Mouse (Mus musculus) liver, embryonic 13.5 days (tissue): Measurements from ENCODE around the gene Inka2. TPM values are rescaled to one million over a fixed set of nuclear protein-coding genes. Genes with fewer than 3 reads are reported as not detected.

Source experiments
- ATAC-seq: fragments of 200-750 bp; cut with Nextera tagmentation; 2 replicates; pipeline ENCODE4 v1.8.0; 2017; ENCODE audit warnings: low read depth, mild to moderate bottlenecking, moderate number of reproducible peaks, moderate library complexity
- DNase-seq: peaks from one replicate; pipeline ENCODE4 v3.0.0; 2022
- H3K27ac ChIP-seq: fragments of 300-500 bp; sonication (generic); 2 replicates; pipeline ENCODE4 v1.5.1; 2015; ENCODE audit warnings: moderate library complexity, mild to moderate bottlenecking, inconsistent platforms
- H3K27me3 ChIP-seq: fragments of 300-500 bp; sonication (generic); 2 replicates; pipeline ENCODE4 v1.6.1; 2015; ENCODE audit warnings: mild to moderate bottlenecking, inconsistent platforms
- H3K36me3 ChIP-seq: fragments of 300-500 bp; sonication (generic); 2 replicates; pipeline ENCODE4 v1.6.1; 2015; ENCODE audit warnings: mild to moderate bottlenecking, inconsistent platforms
- H3K4me1 ChIP-seq: fragments of 300-500 bp; sonication (generic); replicated peaks from 2 replicates; pipeline ENCODE4 v1.6.1; 2015; ENCODE audit warnings: inconsistent platforms
- H3K4me2 ChIP-seq: fragments of 300-500 bp; sonication (generic); 2 replicates; pipeline ENCODE4 v1.6.1; 2015; ENCODE audit warnings: inconsistent platforms, mild to moderate bottlenecking, moderate library complexity
- H3K4me3 ChIP-seq: fragments of 300-500 bp; sonication (generic); replicated peaks from 2 replicates; pipeline ENCODE4 v1.5.1; 2015; ENCODE audit warnings: mild to moderate bottlenecking, inconsistent platforms
- H3K9ac ChIP-seq: fragments of 300-500 bp; sonication (generic); 2 replicates; pipeline ENCODE4 v1.6.1; 2015; ENCODE audit warnings: mild to moderate bottlenecking, inconsistent platforms
- H3K9me3 ChIP-seq: fragments of 300-500 bp; sonication (generic); replicated peaks from 2 replicates; pipeline ENCODE4 v1.6.1; 2016; ENCODE audit warnings: inconsistent platforms
- WGBS: fragments of 180-500 bp; shearing (Covaris S2); methylation state at CpG from one replicate; pipeline ENCODE4 v1.1.7; 2015; ENCODE audit not compliant: insufficient replicate concordance; 5-methylcytosine and 5-hydroxymethylcytosine counted together
- polyA plus RNA-seq: library from polyadenylated mRNA; unstranded; fragments of >200 nt; fragmentation: Nextera tagmentation; extraction: Ambion mirVana; gene quantifications from 2 replicates; pipeline ENCODE4 v1.2.1, GENCODE M21; 2015

Gene Inka2
- polyA plus RNA-seq, 1 experiment from 2014 or later: 0.31 TPM

DNA sequence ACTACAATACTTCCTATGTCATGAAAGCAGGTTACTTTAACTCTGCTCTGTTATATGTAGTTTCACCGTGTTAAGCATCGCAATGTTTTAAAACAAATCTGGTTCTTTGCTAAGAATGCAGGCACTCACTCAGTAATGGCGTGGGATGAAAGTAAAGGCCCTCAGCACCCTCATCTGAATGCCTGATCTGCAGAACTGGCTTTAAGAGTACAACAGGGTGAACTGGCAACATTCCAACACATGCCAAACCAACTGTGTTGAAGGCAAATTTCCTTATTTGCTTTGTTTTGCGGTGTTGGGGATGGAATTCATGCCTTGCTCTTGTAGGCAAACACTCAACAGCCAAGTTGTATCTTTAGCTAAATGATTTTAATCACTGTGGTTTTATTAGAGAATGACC is 29.1 kb downstream of the Inka2 start:
- Histone ChIP-seq H3K27ac (no peak overlapping the region), H3K9me3 (no peaks in the 10 kb centered on the region), H3K4me3 (no peak overlapping the region), H3K27me3 (no peaks in the 10 kb centered on the region), H3K4me2 (no peak overlapping the region), H3K36me3 (peaks cover 73% of the 10 kb centered on the region), H3K9ac (no peak overlapping the region), H3K4me1 (no peaks in the 10 kb centered on the region)
- 90% methylated on average over 4 of the region's 4 CpGs for WGBS
- ATAC-seq (no peak), DNase-seq (no peak)

DNA sequence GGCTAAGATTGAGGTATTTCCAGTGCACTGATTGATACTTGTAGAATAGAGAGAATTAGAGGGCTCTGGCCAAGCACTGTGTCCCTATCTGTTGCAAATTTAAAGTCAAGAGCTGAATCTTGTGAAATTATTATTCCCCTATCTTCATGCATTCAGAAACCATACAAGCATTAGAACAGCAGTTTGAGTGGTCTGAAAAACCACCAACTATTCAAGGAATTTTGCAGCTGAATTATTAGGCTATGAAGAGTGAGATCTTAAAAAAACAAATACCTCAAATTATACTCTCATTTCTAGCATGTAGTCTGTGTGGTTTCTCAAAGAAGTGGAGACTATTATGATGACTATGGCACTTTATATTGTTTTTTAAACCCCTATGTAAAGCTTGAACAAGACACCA is 30.9 kb downstream of the Inka2 start:
- Histone ChIP-seq H3K27me3 (no peaks in the 10 kb centered on the region), H3K4me1 (no peaks in the 10 kb centered on the region), H3K36me3 (peaks cover 75% of the 10 kb centered on the region), H3K9me3 (no peaks in the 10 kb centered on the region), H3K9ac (no peak overlapping the region), H3K4me3 (no peak overlapping the region), H3K27ac (no peak overlapping the region; the same call in 1 of the 2 replicates), H3K4me2 (no peak overlapping the region)
- ATAC-seq: no peak
- DNase-seq: no peak

DNA sequence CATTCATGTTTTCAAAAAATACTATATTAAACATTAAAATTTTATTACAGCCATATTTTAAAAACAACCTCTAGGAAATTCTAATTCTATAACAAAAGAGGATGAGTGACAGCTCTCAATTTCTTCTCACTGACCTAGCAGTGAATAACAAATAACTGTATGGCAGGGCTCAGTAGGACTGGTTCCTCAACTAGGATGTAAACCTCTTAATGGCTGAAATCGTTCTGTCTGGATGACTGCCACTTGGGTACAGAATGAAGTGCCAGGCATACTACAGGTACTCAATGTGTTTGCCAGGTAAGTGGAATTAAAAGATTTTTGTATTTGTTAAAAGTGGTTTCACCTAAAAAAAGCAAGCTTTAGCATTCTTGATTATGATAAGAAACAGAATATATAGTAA is 31.7 kb downstream of the Inka2 start:
- Histone ChIP-seq H3K4me2 (no peak overlapping the region), H3K4me3 (no peak overlapping the region), H3K9ac (no peak overlapping the region), H3K27ac (no peak overlapping the region), H3K36me3 (peaks cover 71% of the 10 kb centered on the region), H3K4me1 (no peaks in the 10 kb centered on the region), H3K9me3 (no peaks in the 10 kb centered on the region), H3K27me3 (no peaks in the 10 kb centered on the region)
- no peak for DNase-seq
- no peak for ATAC-seq
- WGBS: 85% methylated on average over 1 of the region's 1 CpGs

DNA sequence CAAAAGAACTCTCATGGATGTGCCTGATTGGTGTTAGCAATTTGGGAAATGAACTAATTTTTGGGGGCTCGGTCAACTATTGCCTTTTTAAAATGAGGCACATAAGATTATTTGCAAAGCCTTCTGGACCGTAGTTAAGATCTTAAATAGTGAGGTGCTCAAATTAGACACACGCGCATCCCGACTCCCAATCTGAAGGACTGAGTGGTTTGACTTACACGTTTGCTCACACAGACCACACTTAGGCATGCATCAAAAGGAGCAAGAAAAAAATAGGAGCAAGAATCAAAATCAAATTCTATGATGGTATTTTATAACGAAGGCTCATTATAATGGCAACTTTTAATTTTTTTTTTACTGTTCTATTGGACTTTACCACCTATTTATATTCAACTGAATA is 32.7 kb downstream of the Inka2 start:
- H3K9ac ChIP-seq: no peak overlapping the region
- peaks cover 62% of the 10 kb centered on the region for H3K36me3 ChIP-seq
- H3K27ac ChIP-seq: no peak overlapping the region
- no peak overlapping the region for H3K4me2 ChIP-seq
- 89% methylated on average over 7 of the region's 7 CpGs for WGBS
- no peak for DNase-seq
- H3K9me3 ChIP-seq: no peaks in the 10 kb centered on the region
- no peak for ATAC-seq
- no peaks in the 10 kb centered on the region for H3K27me3 ChIP-seq
- no peak overlapping the region for H3K4me3 ChIP-seq
- H3K4me1 ChIP-seq: no peaks in the 10 kb centered on the region

DNA sequence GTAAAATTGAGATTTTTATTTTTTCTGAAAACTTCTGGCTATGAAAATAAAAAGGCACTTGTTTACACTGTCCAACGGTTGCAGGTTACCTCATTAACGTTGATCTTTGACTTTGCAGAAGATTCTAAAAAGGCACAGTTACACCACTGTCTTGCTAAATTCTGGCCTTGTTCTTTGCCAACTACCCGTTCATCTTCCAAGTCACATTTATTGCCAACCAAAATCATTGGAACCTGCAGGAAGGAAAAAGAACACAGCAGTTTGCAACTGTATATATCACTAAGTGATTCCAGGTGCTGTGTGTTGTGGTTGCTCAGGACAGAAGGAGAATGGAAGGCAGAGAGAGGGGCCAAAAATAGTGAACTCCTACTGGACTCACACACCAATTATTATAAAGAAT is 33.3 kb downstream of the Inka2 start:
- Histone ChIP-seq H3K9ac (no peak overlapping the region), H3K27ac (peak overlapping the region; percentile 1; the same call in 1 of the 2 replicates), H3K36me3 (peaks cover 56% of the 10 kb centered on the region), H3K9me3 (no peaks in the 10 kb centered on the region), H3K4me3 (no peak overlapping the region), H3K4me2 (no peak overlapping the region), H3K4me1 (no peaks in the 10 kb centered on the region; the same call in 1 of the 2 replicates), H3K27me3 (no peaks in the 10 kb centered on the region)
- no peak for ATAC-seq
- 87% methylated on average over 3 of the region's 3 CpGs for WGBS
- no peak for DNase-seq

DNA sequence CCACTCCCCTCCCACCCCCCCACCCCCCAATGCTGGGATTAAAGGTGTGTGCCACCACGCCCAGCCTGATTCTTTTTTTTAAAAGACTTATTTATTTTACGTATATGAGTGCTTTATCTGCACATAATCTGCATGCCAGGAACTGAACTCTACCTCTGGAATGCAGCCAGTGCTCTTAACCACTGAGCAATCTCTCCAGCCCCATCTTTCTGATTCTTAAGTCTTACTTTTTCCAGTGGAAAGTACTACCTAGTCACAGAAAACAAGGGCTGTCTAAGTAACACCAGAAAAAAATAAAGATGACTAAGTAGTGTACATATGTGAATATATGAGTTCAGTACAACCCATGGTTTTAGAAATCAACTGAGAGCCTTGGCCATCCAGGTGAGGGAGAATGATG is 42.1 kb downstream of the Inka2 start:
- peaks cover 10% of the 10 kb centered on the region for H3K36me3 ChIP-seq
- DNase-seq (no peak), ATAC-seq (no peak)
- H3K9ac ChIP-seq: no peak overlapping the region
- 64% methylated on average over 2 of the region's 2 CpGs for WGBS
- no peaks in the 10 kb centered on the region for H3K27me3 ChIP-seq
- no peaks in the 10 kb centered on the region for H3K9me3 ChIP-seq
- H3K4me1 ChIP-seq: peaks cover 5% of the 10 kb centered on the region
- no peak overlapping the region for H3K4me2 ChIP-seq
- H3K4me3 ChIP-seq: no peak overlapping the region
- H3K27ac ChIP-seq: no peak overlapping the region

DNA sequence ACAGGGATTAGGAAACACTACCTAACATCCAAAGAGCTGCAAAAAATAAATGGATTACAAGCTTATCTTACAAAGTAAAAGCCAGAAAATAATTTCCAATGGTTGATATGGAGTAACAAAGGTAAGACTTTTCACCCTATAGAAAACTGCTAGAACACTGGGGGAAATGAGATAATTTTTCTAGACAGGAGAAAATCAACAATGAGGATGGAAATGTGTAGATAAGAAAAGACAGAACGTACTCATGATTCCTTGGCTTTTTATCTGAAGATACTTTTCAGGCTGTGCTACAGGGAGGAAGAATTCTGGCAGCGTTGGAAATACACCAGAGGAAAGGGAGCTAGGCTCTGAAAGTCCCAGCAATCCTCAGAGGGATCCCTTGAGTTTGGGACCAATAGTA is 46.4 kb downstream of the Inka2 start:
- Histone ChIP-seq H3K9me3 (no peaks in the 10 kb centered on the region), H3K9ac (no peak overlapping the region), H3K27ac (no peak overlapping the region), H3K4me3 (no peak overlapping the region), H3K4me2 (no peak overlapping the region), H3K4me1 (peaks cover 27% of the 10 kb centered on the region), H3K36me3 (peaks cover 6% of the 10 kb centered on the region; the same call in 1 of the 2 replicates), H3K27me3 (no peaks in the 10 kb centered on the region)
- DNase-seq: no peak
- 10% methylated on average over 2 of the region's 2 CpGs for WGBS
- 0 out of 2 replicates have a peak, but pooled peaks have one; percentile 15 for ATAC-seq

DNA sequence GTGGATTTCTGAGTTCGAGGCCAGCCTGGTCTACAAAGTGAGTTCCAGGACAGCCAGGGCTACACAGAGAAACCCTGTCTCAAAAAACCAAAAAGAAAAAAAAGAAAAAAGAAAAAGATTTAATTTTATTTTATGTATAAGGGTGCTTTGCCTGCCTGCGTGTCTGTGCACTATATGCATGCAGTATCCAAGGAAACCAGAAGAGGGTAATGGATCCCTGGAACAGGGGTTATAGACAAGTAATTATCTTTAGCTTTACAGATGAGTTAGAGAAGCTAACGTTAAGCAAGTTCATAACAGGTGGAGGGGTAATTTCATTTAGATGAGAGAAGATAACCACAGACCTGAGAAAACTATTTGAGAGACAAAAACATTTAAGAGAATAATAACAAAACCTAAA is 49.8 kb downstream of the Inka2 start:
- H3K36me3 ChIP-seq: no peaks in the 10 kb centered on the region
- DNase-seq: no peak
- no peak overlapping the region for H3K27ac ChIP-seq
- H3K9me3 ChIP-seq: no peaks in the 10 kb centered on the region
- H3K4me3 ChIP-seq: no peak overlapping the region
- H3K9ac ChIP-seq: no peak overlapping the region
- no peak overlapping the region for H3K4me2 ChIP-seq
- no peak for ATAC-seq
- H3K4me1 ChIP-seq: peaks cover 58% of the 10 kb centered on the region
- 78% methylated on average over 3 of the region's 3 CpGs for WGBS
- no peaks in the 10 kb centered on the region for H3K27me3 ChIP-seq

DNA sequence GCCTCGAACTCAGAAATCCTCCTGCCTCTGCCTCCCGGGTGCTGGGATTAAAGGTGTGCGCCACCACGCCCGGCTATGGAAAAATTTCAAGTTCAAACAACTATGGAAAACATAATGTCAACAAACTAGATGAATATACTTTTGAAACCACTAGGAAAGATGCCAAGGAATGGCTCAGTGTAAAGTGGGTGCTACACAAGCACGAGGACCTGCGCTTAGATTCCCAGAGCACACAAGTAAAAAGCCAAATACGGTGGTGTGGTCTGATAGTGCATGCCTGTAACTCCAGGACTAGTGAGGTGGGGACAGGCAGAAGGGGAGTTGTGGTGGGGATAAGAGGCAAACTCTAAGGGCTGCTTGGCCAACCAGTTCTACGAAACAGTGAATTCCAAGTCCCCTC is 50.7 kb downstream of the Inka2 start:
- H3K4me2 ChIP-seq: no peak overlapping the region
- H3K27me3 ChIP-seq: no peaks in the 10 kb centered on the region
- no peak for ATAC-seq
- no peak overlapping the region for H3K4me3 ChIP-seq
- WGBS: 90% methylated on average over 9 of the region's 9 CpGs
- peaks cover 61% of the 10 kb centered on the region for H3K4me1 ChIP-seq
- no peak for DNase-seq
- no peaks in the 10 kb centered on the region for H3K36me3 ChIP-seq
- no peak overlapping the region for H3K9ac ChIP-seq
- no peak overlapping the region for H3K27ac ChIP-seq
- H3K9me3 ChIP-seq: no peaks in the 10 kb centered on the region

DNA sequence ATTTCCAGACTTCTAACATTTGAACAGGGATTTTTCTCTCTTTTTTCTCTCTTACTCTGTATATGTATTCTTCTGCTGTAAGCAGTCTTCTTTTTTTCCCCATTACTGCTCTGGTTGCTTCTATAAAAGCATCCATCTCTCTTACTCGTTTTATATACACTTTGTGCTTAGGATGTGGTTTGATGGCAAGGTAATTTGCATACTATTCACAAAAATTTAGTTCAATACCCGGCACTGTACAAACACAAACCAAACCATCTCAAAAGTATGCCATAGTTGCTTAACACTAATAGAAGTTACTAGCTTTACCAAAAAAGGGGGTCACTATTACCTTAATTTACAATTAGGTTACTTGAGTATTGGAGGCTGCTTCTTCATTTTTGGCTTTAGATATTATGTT is 52.1 kb downstream of the Inka2 start:
- no peak overlapping the region for H3K4me3 ChIP-seq
- H3K9me3 ChIP-seq: no peaks in the 10 kb centered on the region
- no peak overlapping the region for H3K9ac ChIP-seq
- WGBS: 61% methylated on average over 2 of the region's 2 CpGs
- no peak overlapping the region for H3K4me2 ChIP-seq
- DNase-seq (no peak), ATAC-seq (no peak)
- no peak overlapping the region for H3K27ac ChIP-seq
- H3K4me1 ChIP-seq: peaks cover 70% of the 10 kb centered on the region
- H3K27me3 ChIP-seq: no peaks in the 10 kb centered on the region
- no peaks in the 10 kb centered on the region for H3K36me3 ChIP-seq

DNA sequence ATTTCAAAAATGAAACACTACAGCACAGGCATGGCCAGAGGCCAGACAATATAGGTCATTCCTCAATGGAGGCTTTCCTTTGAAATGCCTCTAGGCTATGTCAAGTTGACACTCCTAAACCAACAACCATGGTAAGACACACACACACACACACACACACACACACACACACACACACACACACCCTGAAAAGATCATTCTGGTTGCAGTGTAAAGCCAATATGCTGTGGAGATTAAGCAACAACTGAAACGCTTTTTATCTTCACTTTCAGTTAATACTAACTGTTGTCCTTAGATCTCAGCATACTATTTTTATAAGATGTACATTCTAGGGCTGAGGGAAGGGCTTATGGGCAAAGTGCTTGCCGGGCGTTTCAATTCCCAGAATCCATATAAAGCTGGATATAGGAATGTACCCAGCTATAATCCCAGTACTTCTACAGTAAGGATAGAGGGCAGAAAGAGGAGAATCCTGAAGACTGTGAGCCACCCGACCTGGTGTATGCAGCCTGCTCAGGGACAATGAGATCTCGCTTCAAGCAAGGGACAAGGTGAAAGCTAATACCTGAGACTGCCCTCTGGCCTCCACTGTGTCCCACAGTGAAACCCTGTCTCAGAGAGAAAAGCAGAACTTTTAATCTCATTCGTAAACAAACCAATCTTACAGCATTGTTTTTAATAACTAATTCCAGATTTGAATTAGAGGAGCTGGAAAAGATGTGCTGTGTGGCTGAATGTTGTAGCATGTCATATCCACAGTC is 53.1 kb downstream of the Inka2 start:
- peak overlapping the region; percentile 79 for H3K27ac ChIP-seq
- ATAC-seq: peak; percentile 45
- 60% methylated on average over 6 of the region's 6 CpGs for WGBS

DNA sequence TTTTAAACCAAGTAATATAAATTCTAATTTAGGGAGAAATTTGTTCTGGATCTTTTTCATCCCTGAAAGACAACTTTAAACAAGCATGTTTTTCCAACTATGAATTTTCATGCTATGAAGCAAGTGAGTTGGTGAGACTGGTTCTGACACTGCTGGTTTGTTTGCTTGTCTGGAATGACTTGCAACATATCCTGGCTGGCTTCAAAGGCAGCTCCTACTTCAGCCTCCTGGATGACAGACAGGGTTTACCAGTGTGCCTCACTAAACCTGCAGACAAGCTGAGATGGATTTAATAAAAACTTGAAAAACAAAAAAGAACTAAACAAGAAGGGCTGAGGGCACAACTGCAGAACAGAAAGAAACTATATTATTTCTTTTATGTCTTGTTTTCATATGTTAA is 53.7 kb downstream of the Inka2 start:
- H3K4me1 ChIP-seq: peaks cover 67% of the 10 kb centered on the region
- no peaks in the 10 kb centered on the region for H3K27me3 ChIP-seq
- no peaks in the 10 kb centered on the region for H3K36me3 ChIP-seq
- DNase-seq (no peak), ATAC-seq (peak; percentile 60; the same call in 1 of the 2 replicates)
- H3K27ac ChIP-seq: peak overlapping the region; percentile 79; the same call in 1 of the 2 replicates
- H3K9ac ChIP-seq: no peak overlapping the region
- H3K4me2 ChIP-seq: no peak overlapping the region
- H3K9me3 ChIP-seq: no peaks in the 10 kb centered on the region
- H3K4me3 ChIP-seq: no peak overlapping the region

More for the DNA sequence above, 53.1 kb downstream of the Inka2 start:
- Histone ChIP-seq H3K4me2 (peak overlapping the region; percentile 26; the same call in 1 of the 2 replicates), H3K4me3 (no peak overlapping the region), H3K36me3 (no peaks in the 10 kb centered on the region), H3K9me3 (no peaks in the 10 kb centered on the region), H3K9ac (no peak overlapping the region), H3K4me1 (peaks cover 67% of the 10 kb centered on the region), H3K27me3 (no peaks in the 10 kb centered on the region)
- no peak for DNase-seq
